Mouse (Mus musculus) CH12.LX (cell line): ENCODE measurements around the gene Gstm1. TPM values are rescaled to one million over a fixed set of nuclear protein-coding genes. Genes with fewer than 3 reads are reported as not detected.

ENCODE experiments used
- DNase-seq: peaks from one replicate; pipeline ENCODE4 v3.0.0-alpha.2; 2013; ENCODE audit errors: extremely low read depth
- H3K27ac ChIP-seq: 2 replicates; pipeline ENCODE4 v1.5.1; 2012; ENCODE audit warnings: low read depth, mild to moderate bottlenecking, control low read depth, moderate library complexity; ENCODE audit not compliant: insufficient read depth
- H3K27me3 ChIP-seq: replicated peaks from 2 replicates; pipeline ENCODE3; 2012; ENCODE audit warnings: inconsistent platforms
- H3K36me3 ChIP-seq, 2 experiments: replicated peaks in 1 of 2; 2 replicates each; pipeline versions ENCODE3 to v1.6.1; 2012; ENCODE audit warnings: inconsistent platforms in 1 of 2, low read length in 1 of 2, mild to moderate bottlenecking in 1 of 2, mixed read lengths in 1 of 2, moderate library complexity in 1 of 2; ENCODE audit not compliant: control insufficient read depth in 1 of 2, insufficient read depth in 1 of 2
- H3K4me1 ChIP-seq, 2 experiments: 2 replicates each; pipeline ENCODE4 v1.6.1; 2012; ENCODE audit warnings: inconsistent platforms in 1 of 2, moderate library complexity in 1 of 2; ENCODE audit not compliant: insufficient read depth in 2 of 2, control insufficient read depth in 1 of 2
- H3K4me2 ChIP-seq: 2 replicates; pipeline ENCODE4 v1.6.1; 2012; ENCODE audit warnings: low read depth, mild to moderate bottlenecking, control low read depth; ENCODE audit not compliant: poor library complexity, insufficient read depth, severe bottlenecking
- H3K4me3 ChIP-seq, 3 experiments: fragments of 150-350 bp in 1 of 3; sonication (generic) in 1 of 3; replicated peaks in 1 of 3; 2 replicates each; pipeline versions ENCODE3 to v1.5.1; 2011 to 2012; ENCODE audit warnings: low read depth in 2 of 3, low read length in 2 of 3, mild to moderate bottlenecking in 2 of 3, moderate library complexity in 2 of 3, control low read depth in 1 of 3, improper control_type of control experiment in 1 of 3, inconsistent platforms in 1 of 3, mixed read lengths in 1 of 3; ENCODE audit not compliant: poor library complexity in 1 of 3
- H3K79me2 ChIP-seq: replicated peaks from 2 replicates; pipeline ENCODE4 v1.6.1; 2012; ENCODE audit warnings: mild to moderate bottlenecking, moderate library complexity; ENCODE audit not compliant: control insufficient read depth, poor library complexity, insufficient read depth, severe bottlenecking; ENCODE audit errors: extremely low read depth
- H3K9ac ChIP-seq: 2 replicates; pipeline ENCODE4 v1.6.1; 2012; ENCODE audit warnings: low read depth, mild to moderate bottlenecking, control low read depth, moderate library complexity; ENCODE audit not compliant: insufficient read depth
- H3K9me3 ChIP-seq: replicated peaks from 2 replicates; pipeline ENCODE3; 2012; ENCODE audit warnings: low read length, inconsistent platforms, mixed read lengths
- BHLHE40 ChIP-seq: IDR thresholded peaks from 2 replicates; pipeline ENCODE4 v1.6.1; 2011; ENCODE audit warnings: mild to moderate bottlenecking, low read depth, low read length, improper control_type of control experiment
- CTCF ChIP-seq, 2 experiments: IDR thresholded peaks in 1 of 2; conservative IDR thresholded peaks in 1 of 2; 2 replicates each; pipeline ENCODE4 v1.5.1; 2011 to 2012; ENCODE audit warnings: low read depth in 2 of 2, low read length in 2 of 2, improper control_type of control experiment in 1 of 2, inconsistent platforms in 1 of 2, mild to moderate bottlenecking in 1 of 2, moderate library complexity in 1 of 2
- E2F4 ChIP-seq: IDR thresholded peaks from 2 replicates; pipeline ENCODE4 v1.6.1; 2011; ENCODE audit warnings: low read depth, low read length, improper control_type of control experiment; ENCODE audit not compliant: insufficient replicate concordance
- ELF1 ChIP-seq: IDR thresholded peaks from 2 replicates; pipeline ENCODE4 v1.6.1; 2014; ENCODE audit warnings: low read depth, mild to moderate bottlenecking, inconsistent platforms, low read length, improper control_type of control experiment
- JUND ChIP-seq: conservative IDR thresholded peaks from 2 replicates; pipeline ENCODE4 v1.6.1; 2011; ENCODE audit warnings: low read depth, low read length, improper control_type of control experiment
- KAT2A ChIP-seq: IDR thresholded peaks from 2 replicates; pipeline ENCODE4 v1.6.1; 2012; ENCODE audit warnings: low read length, improper control_type of control experiment, inconsistent platforms; ENCODE audit not compliant: insufficient replicate concordance
- MAX ChIP-seq: IDR thresholded peaks from 2 replicates; pipeline ENCODE4 v1.6.1; 2011; ENCODE audit warnings: low read length, improper control_type of control experiment
- MAZ ChIP-seq: IDR thresholded peaks from 2 replicates; pipeline ENCODE4 v1.6.1; 2012; ENCODE audit warnings: low read depth, mild to moderate bottlenecking, inconsistent platforms, low read length, improper control_type of control experiment, moderate library complexity
- NELFE ChIP-seq: IDR thresholded peaks from 2 replicates; pipeline ENCODE4 v1.6.1; 2011; ENCODE audit warnings: low read depth, low read length, improper control_type of control experiment
- RCOR1 ChIP-seq: conservative IDR thresholded peaks from 2 replicates; pipeline ENCODE4 v1.6.1; 2012; ENCODE audit warnings: low read depth, mild to moderate bottlenecking, inconsistent platforms, low read length, improper control_type of control experiment
- SMC3 ChIP-seq: IDR thresholded peaks from 2 replicates; pipeline ENCODE4 v1.6.1; 2011; ENCODE audit warnings: low read depth, low read length, improper control_type of control experiment
- TBP ChIP-seq: conservative IDR thresholded peaks from 2 replicates; pipeline ENCODE4 v1.6.1; 2011; ENCODE audit warnings: low read depth, low read length, improper control_type of control experiment
- TCF12 ChIP-seq: IDR thresholded peaks from 2 replicates; pipeline ENCODE4 v1.6.1; 2014; ENCODE audit warnings: low read depth, mild to moderate bottlenecking, inconsistent platforms, low read length, improper control_type of control experiment
- UBTF ChIP-seq: IDR thresholded peaks from 2 replicates; pipeline ENCODE4 v1.6.1; 2012; ENCODE audit warnings: low read depth, mild to moderate bottlenecking, inconsistent platforms, low read length, improper control_type of control experiment, moderate library complexity
- USF1 ChIP-seq: IDR thresholded peaks from 2 replicates; pipeline ENCODE4 v1.6.1; 2014; ENCODE audit warnings: low read depth, mild to moderate bottlenecking, inconsistent platforms, low read length, improper control_type of control experiment
- ZC3H11A ChIP-seq: IDR thresholded peaks from 2 replicates; pipeline ENCODE4 v1.6.1; 2012; ENCODE audit warnings: low read depth, mild to moderate bottlenecking, inconsistent platforms, low read length, improper control_type of control experiment
- dilution Hi-C: fragments of 300-500 bp; cut with MboI; formaldehyde crosslinking; loops from 2 replicates; pipeline ENCODE4 v1.14.3; 2020; ENCODE audit warnings: low sequenced_read_pairs; ENCODE audit not compliant: extremely low pct_unique_long_range_greater_than_20kb, extremely low pct_ligation_motif_present
- in situ Hi-C: fragments of 300-500 bp; cut with MboI; formaldehyde crosslinking; loops from 3 replicates; pipeline ENCODE4 v1.14.3; 2019; ENCODE audit warnings: low sequenced_read_pairs, low pct_ligation_motif_present, low pct_unique_long_range_greater_than_20kb, mixed read lengths
- polyA plus RNA-seq: library from polyadenylated mRNA; unstranded; fragments of >175 nt; gene quantifications from 2 replicates; pipeline ENCODE4 v1.2.1, GENCODE M21; 2012; ENCODE audit warnings: low read depth; ENCODE audit not compliant: insufficient read length
- total RNA-seq, 2 experiments: library from RNA; depleted of rRNA; stranded (reverse); fragments of 300-350 nt in 1 of 2; fragments of >200 nt in 1 of 2; gene quantifications; 2 replicates each; pipeline ENCODE4 v1.2.3; 2012 to 2014

The Gstm1 gene
- total and polyA plus RNA-seq, 3 experiments = 0.25 to 5.4 (median 0.35) TPM

- H3K4me3 ChIP-seq = no peak overlapping the region
- no peaks in the 10 kb centered on the region for H3K36me3 ChIP-seq
- no peak overlapping the region for H3K9ac ChIP-seq
- no peaks in the 10 kb centered on the region for H3K27me3 ChIP-seq
- in situ Hi-C loops = no loop called here
- H3K9me3 ChIP-seq = no peaks in the 10 kb centered on the region
- dilution Hi-C loops = no loop called here
- H3K79me2 ChIP-seq = no peaks in the 10 kb centered on the region
- TF ChIP-seq UBTF = no peak
- TF ChIP-seq SMC3 = no peak
- no peak for TF ChIP-seq ZC3H11A
- no peak for TF ChIP-seq ELF1
- TF ChIP-seq KAT2A = no peak
- no peak overlapping the region for H3K4me2 ChIP-seq
- H3K4me1 ChIP-seq = peaks cover 0 to 13% of the 10 kb centered on the region in 2 experiments; a peak in 2 of 4 replicates
- no peak overlapping the region for H3K27ac ChIP-seq
- DNase-seq = no peak
Observed at GRCm38 (mm10) chr3:108010286-108010685, 7.5 kb downstream of the Gstm1 start.

- dilution Hi-C loops = no loop called here
- peaks cover 0 to 9% of the 10 kb centered on the region in 2 experiments; a peak in 1 of 4 replicates for H3K4me1 ChIP-seq
Observed at GRCm38 (mm10) chr3:108002021-108002420, 15.8 kb downstream of the Gstm1 start.

GRCm38 (mm10) chr3:107999491-107999890 is 18.3 kb downstream of the Gstm1 start:
- in situ Hi-C loops (no loop called here), dilution Hi-C loops (no loop called here)
- DNase-seq = no peak
- no peaks in the 10 kb centered on the region for H3K27me3 ChIP-seq
- TF ChIP-seq MAZ (no peak), KAT2A (no peak), NELFE (no peak)
- peaks cover 0 to 9% of the 10 kb centered on the region in 2 experiments; a peak in 1 of 4 replicates for H3K4me1 ChIP-seq
- H3K9ac ChIP-seq = no peak overlapping the region
- H3K4me3 ChIP-seq = no peak overlapping the region
- H3K9me3 ChIP-seq = peaks cover 5% of the 10 kb centered on the region
- H3K36me3 ChIP-seq = no peaks in the 10 kb centered on the region
- no peak overlapping the region for H3K27ac ChIP-seq
- no peak overlapping the region for H3K4me2 ChIP-seq
- H3K79me2 ChIP-seq = no peaks in the 10 kb centered on the region; the same call in 1 of the 2 replicates

More at GRCm38 (mm10) chr3:108002021-108002420, 15.8 kb downstream of the Gstm1 start:
- DNase-seq = no peak
- Histone ChIP-seq H3K9ac (no peak overlapping the region), H3K79me2 (no peaks in the 10 kb centered on the region), H3K4me2 (no peak overlapping the region), H3K36me3 (no peaks in the 10 kb centered on the region), H3K4me3 (no peak overlapping the region), H3K9me3 (no peaks in the 10 kb centered on the region), H3K27ac (no peak overlapping the region), H3K27me3 (no peaks in the 10 kb centered on the region)
- in situ Hi-C loops = no loop called here
- TF ChIP-seq SMC3 = no peak
- TF ChIP-seq USF1 = no peak
- TF ChIP-seq RCOR1 = no peak
- no peak for TF ChIP-seq E2F4
- no peak for TF ChIP-seq BHLHE40
- TF ChIP-seq TBP = no peak
- no peak for TF ChIP-seq CTCF (conservative IDR thresholded peaks at IDR 0.05 in 1 of 2, IDR thresholded peaks at IDR 0.05 in 1 of 2; ENCODE audit: low read depth in 2 of 2, low read length in 2 of 2)
- TF ChIP-seq MAZ = no peak
- no peak for TF ChIP-seq NELFE
- no peak for TF ChIP-seq TCF12
- TF ChIP-seq MAX = no peak
- no peak for TF ChIP-seq JUND
- no peak for TF ChIP-seq KAT2A
